ENCODE assay signal across 8 mouse cellular contexts in genomic region chr17:12880178-12880577, GRCm38 (mm10). TPM values are rescaled to one million over a fixed set of nuclear protein-coding genes. Genes with fewer than 3 reads are reported as not detected.
DNase-seq lines count a peak whose midpoint lies in the region; ATAC-seq lines count a peak whose summit lies in the region.

No protein-coding gene starts in this region.

- no peaks in the 10 kb centered on the region for H3K27me3 ChIP-seq in hindbrain, embryonic 11.5 days (ENCODE audit: control insufficient read depth, insufficient read depth, low read length)
- H3K27me3 ChIP-seq in lung, embryonic 16.5 days (ENCODE audit: control insufficient read depth, insufficient read depth, low read depth, low read length): no peaks in the 10 kb centered on the region

- no peaks in the 10 kb centered on the region for H3K9me3 ChIP-seq in hindbrain, embryonic 11.5 days (ENCODE audit: control insufficient read depth, low read length)
- H3K9me3 ChIP-seq in lung, embryonic 16.5 days (ENCODE audit: control insufficient read depth, low read length): no peaks in the 10 kb centered on the region

- WGBS in hindbrain, embryonic 11.5 days: 5% methylated on average over 14 of the region's 14 CpGs
- 2% methylated on average over 14 of the region's 14 CpGs for WGBS in lung, embryonic 16.5 days

- no peak for ATAC-seq in hindbrain, embryonic 11.5 days (ENCODE audit: low FRiP score)
- ATAC-seq in lung, embryonic 16.5 days (ENCODE audit: low read depth): peak; percentile 87

- H3K27ac ChIP-seq in hindbrain, embryonic 11.5 days (ENCODE audit: low read depth, low read length): no peak overlapping the region
- no peak overlapping the region for H3K27ac ChIP-seq in lung, embryonic 16.5 days (ENCODE audit: low read length)

- no peak overlapping the region; the same call in 1 of the 2 replicates for H3K4me2 ChIP-seq in hindbrain, embryonic 11.5 days (replicated peaks; ENCODE audit: low read depth, low read length)
- peak overlapping the region; percentile 55 for H3K4me2 ChIP-seq in lung, embryonic 16.5 days (ENCODE audit: low read depth, low read length)

- DNase-seq in MN1 (ENCODE audit: low spot score): peak; percentile 79
- DNase-seq in cerebellum, adult 9-10 months: peak; percentile 86
- DNase-seq in frontal cortex, postnatal 10 days (ENCODE audit: low spot score in 2 of 2): peak; percentile 59 to 81
- peak; percentile 91 for DNase-seq in hindbrain, embryonic 11.5 days (ENCODE audit: low spot score)
- peak; percentile 77 for DNase-seq in layer of hippocampus, adult 9-11 months
- peak; percentile 84 for DNase-seq in ovary, postnatal 14 days (ENCODE audit: low spot score)
- peak; percentile 69 to 87 for DNase-seq in thymus, postnatal 10 days (ENCODE audit: low spot score in 2 of 2)

- H3K4me1 ChIP-seq in hindbrain, embryonic 11.5 days (replicated peaks; ENCODE audit: control insufficient read depth, insufficient read depth, low read length): no peaks in the 10 kb centered on the region
- H3K4me1 ChIP-seq in lung, embryonic 16.5 days (replicated peaks; ENCODE audit: control insufficient read depth, insufficient read depth, low read length): peaks cover 4% of the 10 kb centered on the region; the same call in 1 of the 2 replicates

- no peak overlapping the region for H3K9ac ChIP-seq in hindbrain, embryonic 11.5 days (ENCODE audit: low read depth, low read length)
- peak overlapping the region; percentile 49 for H3K9ac ChIP-seq in lung, embryonic 16.5 days (ENCODE audit: low read length)

- no peaks in the 10 kb centered on the region for H3K36me3 ChIP-seq in hindbrain, embryonic 11.5 days (ENCODE audit: control insufficient read depth, insufficient read depth, low read length)
- no peaks in the 10 kb centered on the region for H3K36me3 ChIP-seq in lung, embryonic 16.5 days (ENCODE audit: control insufficient read depth, insufficient read depth, low read length)

- no peak overlapping the region for H3K4me3 ChIP-seq in hindbrain, embryonic 11.5 days (ENCODE audit: low read depth, low read length)
- peak overlapping the region; percentile 29 for H3K4me3 ChIP-seq in lung, embryonic 16.5 days (ENCODE audit: low read length)

RNA-seq across cellular contexts. Expression of gene Mrgprh, which starts 4.3 kb away (rescaled TPM):
- polyA plus RNA-seq in hindbrain, embryonic 11.5 days (2014; fragmentation: Nextera tagmentation; extraction: Ambion mirVana): not detected in 2 replicates
- not detected in 2 replicates for polyA plus RNA-seq in lung, embryonic 16.5 days (2015; fragmentation: Nextera tagmentation; extraction: Ambion mirVana)

RNA-seq across cellular contexts. Expression of gene Mas1, which starts 12.2 kb away (rescaled TPM):
- polyA plus RNA-seq in hindbrain, embryonic 11.5 days (2014; fragmentation: Nextera tagmentation; extraction: Ambion mirVana): 0.08 and 0.14 TPM in 2 replicates
- 0.25 and 0.40 TPM in 2 replicates for polyA plus RNA-seq in lung, embryonic 16.5 days (2015; fragmentation: Nextera tagmentation; extraction: Ambion mirVana)

RNA-seq across cellular contexts. Expression of gene Pnldc1, which starts 29.9 kb away (rescaled TPM):
- 1.0 and 1.5 TPM in 2 replicates for polyA plus RNA-seq in hindbrain, embryonic 11.5 days (2014; fragmentation: Nextera tagmentation; extraction: Ambion mirVana)
- 0.69 and 1.2 TPM in 2 replicates for polyA plus RNA-seq in lung, embryonic 16.5 days (2015; fragmentation: Nextera tagmentation; extraction: Ambion mirVana)

RNA-seq across cellular contexts. Expression of gene Tcp1, which starts 35.3 kb away (rescaled TPM):
- 546 and 558 TPM in 2 replicates for polyA plus RNA-seq in hindbrain, embryonic 11.5 days (2014; fragmentation: Nextera tagmentation; extraction: Ambion mirVana)
- polyA plus RNA-seq in lung, embryonic 16.5 days (2015; fragmentation: Nextera tagmentation; extraction: Ambion mirVana): 344 and 362 TPM in 2 replicates

RNA-seq across cellular contexts. Expression of gene Mrpl18, which starts 36.0 kb away (rescaled TPM):
- polyA plus RNA-seq in hindbrain, embryonic 11.5 days (2014; fragmentation: Nextera tagmentation; extraction: Ambion mirVana): 162 and 171 TPM in 2 replicates
- 135 and 139 TPM in 2 replicates for polyA plus RNA-seq in lung, embryonic 16.5 days (2015; fragmentation: Nextera tagmentation; extraction: Ambion mirVana)
